Mouse (Mus musculus) activated CD4-positive, CD25-positive, alpha-beta regulatory T cell, adult 9 weeks (primary cell): ENCODE measurements around the gene Ly6g6d. TPM values are rescaled to one million over a fixed set of nuclear protein-coding genes. Genes with fewer than 3 reads are reported as not detected.

Source experiments
- polyA plus RNA-seq: library from polyadenylated mRNA; unstranded; fragments of 100-300 nt; shearing (Covaris generic); gene quantifications from one replicate; pipeline ENCODE4 v1.2.1, GENCODE M21; 2017

Gene Ly6g6d
- polyA plus RNA-seq, 1 experiment from 2014 or later, result not detected

Other genes starting within 250 kb of the Ly6g6d start
- gene Stk19, start 241.1 kb downstream of the Ly6g6d start, polyA plus RNA-seq, result 38.5 TPM
- 73.8 TPM for gene Dxo, start 241.0 kb downstream of the Ly6g6d start, polyA plus RNA-seq
- gene Skiv2l, start 227.9 kb downstream of the Ly6g6d start, polyA plus RNA-seq, result 150 TPM
- gene Nelfe, start 227.7 kb downstream of the Ly6g6d start, polyA plus RNA-seq, result 41.3 TPM
- 1.3 TPM for gene Cfb, start 215.5 kb downstream of the Ly6g6d start, polyA plus RNA-seq
- 0.64 TPM for gene Zbtb12, start 198.6 kb downstream of the Ly6g6d start, polyA plus RNA-seq
- gene Gm20547, start 196.0 kb downstream of the Ly6g6d start, polyA plus RNA-seq, result not detected
- 2.3 TPM for gene C2, start 179.8 kb downstream of the Ly6g6d start, polyA plus RNA-seq
- gene Ehmt2, start 179.6 kb downstream of the Ly6g6d start, polyA plus RNA-seq, result 38.7 TPM
- not detected for gene Slc44a4, start 163.6 kb downstream of the Ly6g6d start, polyA plus RNA-seq
- 85.9 TPM for gene Neu1, start 146.8 kb downstream of the Ly6g6d start, polyA plus RNA-seq
- 54.2 TPM for gene Hspa1b, start 118.8 kb downstream of the Ly6g6d start, polyA plus RNA-seq
- 2.7 TPM for gene Gm20481, start 108.2 kb downstream of the Ly6g6d start, polyA plus RNA-seq
- gene Hspa1a, start 105.9 kb downstream of the Ly6g6d start, polyA plus RNA-seq, result 13.2 TPM
- 0.17 TPM for gene Hspa1l, start 105.4 kb downstream of the Ly6g6d start, polyA plus RNA-seq
- 55.0 TPM for gene Lsm2, start 96.2 kb downstream of the Ly6g6d start, polyA plus RNA-seq
- 187 TPM for gene Vars, start 77.1 kb downstream of the Ly6g6d start, polyA plus RNA-seq
- 0.33 TPM for gene Vwa7, start 61.5 kb downstream of the Ly6g6d start, polyA plus RNA-seq
- 0.82 TPM for gene Sapcd1, start 50.0 kb downstream of the Ly6g6d start, polyA plus RNA-seq
- gene Msh5, start 31.3 kb downstream of the Ly6g6d start, polyA plus RNA-seq, result 1.5 TPM
- 661 TPM for gene Clic1, start 28.1 kb downstream of the Ly6g6d start, polyA plus RNA-seq
- 2.2 TPM for gene Ddah2, start 19.0 kb downstream of the Ly6g6d start, polyA plus RNA-seq
- not detected for gene Ly6g6c, start 12.7 kb downstream of the Ly6g6d start, polyA plus RNA-seq
- not detected for gene Mpig6b, start 11.9 kb downstream of the Ly6g6d start, polyA plus RNA-seq
- gene Ly6g6e, start 1.2 kb downstream of the Ly6g6d start, polyA plus RNA-seq, result not detected
- not detected for gene Ly6g6f, start 7.5 kb upstream of the Ly6g6d start, polyA plus RNA-seq
- 65.7 TPM for gene Abhd16a, start 11.2 kb upstream of the Ly6g6d start, polyA plus RNA-seq
- not detected for gene Ly6g5c, start 30.2 kb upstream of the Ly6g6d start, polyA plus RNA-seq
- gene Ly6g5b, start 37.4 kb upstream of the Ly6g6d start, polyA plus RNA-seq, result 3.8 TPM
- gene Gpank1, start 43.4 kb upstream of the Ly6g6d start, polyA plus RNA-seq, result 58.5 TPM
- 341 TPM for gene Csnk2b, start 44.0 kb upstream of the Ly6g6d start, polyA plus RNA-seq
- 5.3 TPM for gene D17H6S53E, start 48.3 kb upstream of the Ly6g6d start, polyA plus RNA-seq
- gene Apom, start 54.0 kb upstream of the Ly6g6d start, polyA plus RNA-seq, result not detected
- 48.8 TPM for gene Bag6, start 57.1 kb upstream of the Ly6g6d start, polyA plus RNA-seq
- gene Prrc2a, start 86.8 kb upstream of the Ly6g6d start, polyA plus RNA-seq, result 28.9 TPM
- 4.8 TPM for gene Aif1, start 98.0 kb upstream of the Ly6g6d start, polyA plus RNA-seq
- gene Lst1, start 110.4 kb upstream of the Ly6g6d start, polyA plus RNA-seq, result 9.6 TPM
- gene Ltb, start 116.4 kb upstream of the Ly6g6d start, polyA plus RNA-seq, result 1,484 TPM
- 56.7 TPM for gene Tnf, start 123.9 kb upstream of the Ly6g6d start, polyA plus RNA-seq
- 152 TPM for gene Lta, start 127.3 kb upstream of the Ly6g6d start, polyA plus RNA-seq
- 1.6 TPM for gene Gm16181, start 142.8 kb upstream of the Ly6g6d start, polyA plus RNA-seq
- gene Atp6v1g2, start 155.6 kb upstream of the Ly6g6d start, polyA plus RNA-seq, result 6.4 TPM
- gene Nfkbil1, start 157.7 kb upstream of the Ly6g6d start, polyA plus RNA-seq, result 16.8 TPM
- 296 TPM for gene Ddx39b, start 163.7 kb upstream of the Ly6g6d start, polyA plus RNA-seq
- gene H2-D1, start 184.7 kb upstream of the Ly6g6d start, polyA plus RNA-seq, result 6,634 TPM
- gene H2-Q1, start 242.3 kb upstream of the Ly6g6d start, polyA plus RNA-seq, result 0.20 TPM